Mouse (Mus musculus) hindlimb bud, embryonic 11.5 days (tissue): Measurements from ENCODE around the gene Gm10591.
"Not testable (repeated sequence)": the region's sequence is repeated elsewhere in the genome, so short reads cannot be mapped to it uniquely, and the experiment has no call there.

Source experiments
- DNase-seq: peaks from one replicate; pipeline ENCODE4 v3.0.0-alpha.2; 2012; ENCODE audit warnings: low read depth, low spot score; ENCODE audit errors: extremely low spot score

Gm10591 gene

DNA sequence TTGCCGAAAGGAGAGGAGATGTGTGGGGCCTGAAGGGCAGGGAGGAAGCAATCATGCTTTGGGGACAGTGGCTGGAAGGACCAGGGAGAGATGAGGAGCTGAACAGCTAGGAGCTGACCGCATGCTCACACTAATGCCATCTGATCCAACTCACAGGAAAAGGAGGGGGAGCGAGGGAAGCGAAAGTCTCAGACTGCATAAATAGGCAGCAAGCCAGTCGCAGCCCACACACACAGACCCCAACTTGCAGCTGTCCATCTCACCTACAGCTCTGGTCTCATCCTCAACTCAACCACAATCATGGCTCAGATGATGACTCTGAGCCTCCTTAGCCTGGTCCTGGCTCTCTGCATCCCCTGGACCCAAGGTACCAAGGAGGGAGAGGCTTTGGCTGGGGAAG lies at the start of gene Gm10591:
Gene Gm10591, plus strand, starts transcription at position 301 of the 400 bp plus-strand sequence.
- DNase-seq, result not testable (repeated sequence)

DNA sequence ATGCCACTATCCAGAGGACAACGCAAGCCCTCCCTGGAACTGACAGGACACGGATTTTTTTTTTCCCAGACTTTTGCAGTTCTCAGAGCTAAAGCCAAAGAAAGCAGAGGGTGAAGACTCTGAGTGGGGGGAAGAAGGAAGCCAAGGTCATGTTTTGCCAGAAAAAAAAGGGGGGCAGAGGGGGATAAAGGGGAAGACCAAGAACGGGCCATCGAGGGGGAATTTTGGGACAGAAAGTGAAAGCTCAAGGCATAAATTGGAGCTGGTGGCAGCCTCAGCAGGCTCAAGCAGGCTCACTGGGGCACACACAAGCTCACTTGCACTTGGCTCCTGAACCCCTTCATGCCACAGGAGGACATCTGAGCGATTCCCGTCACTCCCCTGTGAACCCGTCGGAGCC lies 17.4 kb downstream of the Gm10591 start, which contains the start of gene Gm2564:
Gene Gm2564, plus strand, starts transcription at position 301 of the 400 bp plus-strand sequence.
- DNase-seq, result not testable (repeated sequence)

DNA sequence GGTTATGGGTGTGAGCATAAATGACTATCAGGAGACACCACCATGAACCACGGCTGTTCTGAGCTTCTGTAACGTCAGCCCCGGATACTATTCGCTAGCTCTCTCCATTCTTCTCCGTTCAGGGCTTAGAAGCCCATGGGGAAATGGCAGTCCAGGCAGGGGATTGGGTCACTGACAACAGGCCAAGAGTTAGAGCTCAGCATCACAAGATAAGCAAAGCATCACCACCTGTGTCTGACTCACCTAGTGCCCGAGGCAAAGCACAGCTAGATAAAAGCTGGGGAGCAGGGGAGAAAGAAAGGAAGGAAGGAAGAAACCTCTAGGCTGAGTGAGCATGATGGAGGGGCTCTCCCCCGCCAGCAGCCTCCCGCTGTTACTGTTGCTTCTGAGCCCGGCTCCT lies 43.0 kb downstream of the Gm10591 start, which contains the start of gene Ccl27b:
Gene Ccl27b, plus strand, starts transcription at position 301 of the 400 bp plus-strand sequence.
- DNase-seq, result not testable (repeated sequence)

DNA sequence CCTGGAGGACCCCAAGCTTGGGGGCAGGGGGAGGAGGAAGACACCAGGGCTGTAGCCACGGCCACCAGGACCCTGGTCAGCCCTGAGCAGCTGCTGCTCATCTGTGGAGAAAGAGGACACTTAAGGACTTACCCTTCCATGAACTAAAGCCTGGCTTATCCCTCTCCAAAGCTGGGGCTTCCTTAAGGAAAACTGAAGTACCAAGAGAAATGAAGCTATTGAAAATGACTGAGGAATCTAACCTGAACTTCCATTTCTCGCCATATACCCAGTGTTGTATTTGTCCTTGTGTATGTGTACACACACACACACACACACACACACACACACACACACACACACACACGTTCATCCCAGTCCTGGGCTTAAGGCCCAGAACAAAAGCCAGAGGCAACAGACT lies 49.8 kb downstream of the Gm10591 start, which contains the start of gene Il11ra2:
Gene Il11ra2, minus strand, starts transcription at position 101 of the 400 bp plus-strand sequence.
- DNase-seq, result not testable (repeated sequence)
